Mouse (Mus musculus) lung, adult 10 weeks (tissue): Measurements from ENCODE around the gene Ankrd10. TPM values are rescaled to one million over a fixed set of nuclear protein-coding genes. Genes with fewer than 3 reads are reported as not detected.

Source experiments
- polyA plus RNA-seq: library from polyadenylated mRNA; stranded (reverse); fragments of 350-450 nt; fragmentation: Illumina TruSeq; extraction: RNeasy Lipid Tissue Mini Kit (QIAGEN cat#74804); gene quantifications from one replicate; pipeline ENCODE4 v1.2.3, GENCODE M21; 2014; ENCODE audit warnings: low read depth, low replicate concordance; ENCODE audit not compliant: insufficient read depth

Ankrd10 gene
- polyA plus RNA-seq: 19.7 TPM

GRCm38 (mm10) chr8:11635611-11636081 lies at the start of gene Ankrd10:
Ankrd10 (minus strand) TSS chr8:11635757.

Other genes starting within 250 kb of the Ankrd10 start
- gene Rab20, start 157.0 kb downstream of the Ankrd10 start, polyA plus RNA-seq: 11.5 TPM
- gene Naxd, start 138.3 kb downstream of the Ankrd10 start, polyA plus RNA-seq: 114 TPM
- gene Cars2, start 85.0 kb downstream of the Ankrd10 start, polyA plus RNA-seq: 19.1 TPM
- gene Ing1, start 80.2 kb downstream of the Ankrd10 start, polyA plus RNA-seq: 32.1 TPM
- not detected for gene 1700016D06Rik, start 65.3 kb upstream of the Ankrd10 start, polyA plus RNA-seq
- 24.7 TPM for gene Arhgef7, start 92.0 kb upstream of the Ankrd10 start, polyA plus RNA-seq
- not detected for gene Tex29, start 204.7 kb upstream of the Ankrd10 start, polyA plus RNA-seq